Mouse (Mus musculus) bone marrow, adult 2 months (tissue): Measurements from ENCODE around the gene Eif4g3.

Experiments used
- CTCF ChIP-seq: fragments of 200-500 bp; IDR thresholded peaks from 2 replicates; pipeline ENCODE4 v1.5.1; 2011; ENCODE audit warnings: low read length, control low read depth; ENCODE audit not compliant: control insufficient read depth, insufficient read depth
- POLR2A ChIP-seq: fragments of 200-500 bp; IDR thresholded peaks from 2 replicates; pipeline ENCODE4 v1.6.1; 2011; ENCODE audit warnings: low read depth, mild to moderate bottlenecking, control low read depth, low read length, borderline replicate concordance; ENCODE audit not compliant: control insufficient read depth

DNA sequence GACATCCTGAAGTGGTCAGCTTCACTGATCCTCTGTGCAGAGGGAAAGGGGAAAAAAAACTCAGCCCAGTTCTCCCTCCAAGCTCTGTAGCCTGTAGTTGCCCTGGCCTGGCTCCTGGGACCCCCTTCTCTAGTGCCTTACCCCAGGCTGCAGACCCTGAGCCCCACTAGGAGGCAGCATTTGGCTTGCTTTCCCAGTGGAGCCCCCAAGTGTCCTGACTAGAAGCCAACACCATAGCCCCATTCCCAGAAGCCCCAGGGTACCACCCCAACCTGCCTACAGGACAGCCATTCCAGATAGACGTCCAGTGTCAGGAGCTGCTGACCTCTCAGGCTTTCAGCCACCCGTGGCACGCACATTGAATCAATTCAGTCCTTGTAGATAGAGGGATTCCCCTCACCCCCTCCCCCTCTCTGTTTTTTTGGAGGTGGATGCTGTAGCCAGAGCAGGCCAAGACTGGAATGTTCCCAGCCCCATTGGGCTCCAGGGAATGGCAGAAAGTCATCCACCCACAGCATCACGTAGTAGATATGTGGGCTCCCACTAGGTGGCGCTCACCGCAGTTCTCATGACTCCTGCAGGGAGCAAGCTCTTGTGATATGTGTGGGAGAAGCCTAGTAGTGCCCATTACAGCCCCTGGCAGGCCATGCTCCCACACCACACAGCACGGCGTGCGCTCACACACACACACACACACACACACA, 28.8 kb upstream of the Eif4g3 start:
- TF ChIP-seq CTCF: peak; percentile 89
- no peak for TF ChIP-seq POLR2A
